Mouse (Mus musculus) layer of hippocampus, postnatal 10 days (tissue): ENCODE data around the gene Grm7. TPM values are rescaled to one million over a fixed set of nuclear protein-coding genes. Genes with fewer than 3 reads are reported as not detected.

ENCODE experiments used
- DNase-seq, 2 experiments: peaks; one replicate each; pipeline ENCODE4 v3.0.0; 2021; ENCODE audit warnings: low spot score in 2 of 2
- total RNA-seq, 2 experiments: library from RNA; stranded (reverse); gene quantifications; 2 replicates each; pipeline ENCODE4 v1.2.3; 2021

Gene Grm7
- total RNA-seq, 2 experiments from 2014 or later = 69.6 to 77.8 TPM

- no peak for DNase-seq
These were observed 876.7 kb downstream of the Grm7 start for GRCm38 (mm10) chr6:111522122-111522521.

- no peak for DNase-seq
These were observed 884.6 kb downstream of the Grm7 start for GRCm38 (mm10) chr6:111529985-111530384.

DNA sequence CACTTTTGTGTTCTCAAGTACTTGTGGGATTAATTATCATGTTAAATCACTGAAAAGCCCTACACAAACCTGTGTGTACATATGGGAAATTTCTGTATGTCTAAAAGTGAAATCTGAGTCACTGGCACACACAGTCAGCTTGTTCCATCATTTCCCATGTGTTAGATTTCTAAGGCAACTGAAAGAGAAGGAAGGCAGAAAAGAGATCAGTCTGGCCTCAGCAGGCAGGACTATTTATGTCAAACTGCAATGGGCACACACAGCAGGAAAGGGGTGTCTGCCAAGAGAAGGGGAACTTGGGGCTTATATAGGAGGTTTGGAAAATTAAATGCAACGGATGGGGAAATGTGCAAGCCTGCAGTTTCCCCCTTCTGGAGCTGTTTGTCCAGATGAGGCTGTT is 913.2 kb downstream of the Grm7 start:
- no peak for DNase-seq

DNA sequence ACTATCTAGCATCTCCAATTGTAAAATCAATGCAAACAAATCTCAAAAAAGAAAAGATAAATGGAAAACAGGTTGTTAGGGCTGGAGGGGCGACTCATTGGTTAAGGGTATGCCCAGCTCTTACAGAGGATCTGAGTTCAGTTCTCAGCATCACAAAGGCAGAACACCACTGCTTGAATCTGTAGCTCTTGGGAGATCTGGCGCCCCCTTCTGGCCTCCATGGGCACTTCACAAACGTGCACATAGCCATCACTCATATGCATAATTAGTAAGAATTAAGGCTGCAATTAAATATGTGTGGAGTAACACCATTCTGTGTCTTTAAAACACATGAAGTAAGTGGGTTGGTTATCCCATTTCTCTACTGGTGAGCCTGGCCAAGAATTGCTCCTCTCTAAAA is 914.1 kb downstream of the Grm7 start:
- no peak for DNase-seq

DNA sequence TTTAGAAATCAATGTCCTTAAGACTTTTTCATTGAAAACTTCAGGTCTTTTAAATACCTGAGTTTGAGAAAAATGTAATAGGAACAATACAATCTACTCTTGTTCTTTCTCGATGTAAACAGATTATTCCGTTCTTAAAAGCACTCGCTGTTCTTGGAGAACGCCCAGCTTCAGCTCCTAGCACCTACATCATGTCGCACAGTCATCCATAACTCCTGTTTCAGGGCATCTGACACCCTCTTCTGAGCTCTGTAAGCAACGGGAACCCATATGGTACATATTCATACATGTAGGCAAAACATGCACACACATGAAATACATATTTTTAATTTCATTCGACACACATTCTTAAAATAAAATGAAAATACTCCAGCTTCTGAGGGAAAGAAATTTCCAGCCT is 916.0 kb downstream of the Grm7 start:
- no peak for DNase-seq

- no peak for DNase-seq
These were observed 926.2 kb downstream of the Grm7 start for GRCm38 (mm10) chr6:111571471-111572088.

- no peak for DNase-seq
These were observed 939.5 kb downstream of the Grm7 start for GRCm38 (mm10) chr6:111584851-111585250.

DNA sequence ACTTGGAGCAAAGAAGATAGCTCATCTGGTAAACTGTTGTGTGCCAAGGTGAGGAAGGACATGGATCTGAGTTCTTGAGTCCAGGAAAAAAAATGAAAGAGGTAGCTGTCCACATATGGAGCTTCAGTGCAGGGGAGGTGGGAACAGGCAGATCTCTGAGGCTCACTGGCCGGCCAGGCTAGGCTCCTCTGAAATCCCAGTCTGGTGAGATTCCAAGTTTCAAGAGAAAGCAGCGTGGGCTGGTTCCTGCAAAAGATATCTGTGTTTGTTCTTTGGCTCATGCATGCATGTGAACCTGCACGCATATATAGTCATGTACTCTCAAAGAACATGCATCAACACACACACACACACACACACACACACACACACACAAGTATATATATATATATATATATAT is 942.2 kb downstream of the Grm7 start:
- DNase-seq = no peak

GRCm38 (mm10) chr6:111601892-111602654 is 956.7 kb downstream of the Grm7 start:
- DNase-seq = peak; percentile 30 to 34

- DNase-seq = no peak
These were observed 965.0 kb downstream of the Grm7 start for GRCm38 (mm10) chr6:111610396-111610795.

DNA sequence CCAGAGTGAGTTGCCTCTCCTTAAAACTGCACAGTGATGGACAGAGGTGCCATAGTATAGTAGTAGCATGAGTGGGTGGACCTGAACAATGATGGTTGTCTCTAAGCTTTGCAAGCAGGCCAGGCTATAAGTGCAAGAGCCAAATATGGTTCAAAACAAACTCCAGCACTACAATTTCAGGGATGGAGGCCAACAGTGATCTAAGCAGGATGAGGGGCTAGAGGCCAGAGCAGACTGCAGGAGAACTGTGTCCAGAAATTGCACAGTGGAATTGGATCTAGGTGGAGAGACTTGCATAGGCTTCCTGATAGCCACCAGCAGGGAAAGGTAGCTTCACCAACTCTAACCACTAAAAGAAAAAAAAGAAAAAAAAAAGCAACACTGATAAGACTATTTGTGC is 968.5 kb downstream of the Grm7 start:
- no peak for DNase-seq
